Comparison of ENCODE assay signal across 24 mouse cellular contexts in genomic region chr10:11164537-11164936, GRCm38 (mm10). TPM values are rescaled to one million over a fixed set of nuclear protein-coding genes. Genes with fewer than 3 reads are reported as not detected.
DNase-seq lines count a peak whose midpoint lies in the region; ATAC-seq and TF ChIP-seq lines count a peak whose summit lies in the region.
"Had no signal": no experiment of that assay in that cellular context is flagged by ENCODE, and none has a peak within 500 bp of the region (broad histone marks: within the 10 kb centered on the region; RNA-seq: fewer than 3 reads in every experiment).

No protein-coding gene starts in this region.

- DNase-seq in kidney, adult 2 months = peak; percentile 8
- DNase-seq in midbrain, postnatal 0 days (ENCODE audit: low spot score) = no peak
- no peak for DNase-seq in layer of hippocampus, adult 11-12 months (ENCODE audit: low spot score)
- DNase-seq: adrenal gland, adult 8-10 months; adrenal gland, postnatal 14 days; adrenal gland, postnatal 36 days; B cell, adult 2 months; cerebellum, adult 11-12 months; cerebellum, adult 2 months; cerebellum, adult 9-10 months; cerebellum, postnatal 10 days; cerebellum, postnatal 25 days had no signal

- H3K9ac ChIP-seq in kidney, embryonic 16.5 days (replicated peaks; ENCODE audit: low read length) = no peak overlapping the region
- no peak overlapping the region for H3K9ac ChIP-seq in intestine, embryonic 15.5 days
- H3K9ac ChIP-seq in intestine, postnatal 0 days (ENCODE audit: low read depth, low read length) = no peak overlapping the region
- no peak overlapping the region for H3K9ac ChIP-seq in midbrain, postnatal 0 days (replicated peaks; ENCODE audit: low read length, poor library complexity, severe bottlenecking)
- H3K9ac ChIP-seq: embryonic facial prominence, embryonic 12.5 days; forebrain, embryonic 13.5 days; forebrain, embryonic 15.5 days had no signal

- no peaks in the 10 kb centered on the region for H3K4me1 ChIP-seq in kidney, adult 2 months (ENCODE audit: control insufficient read depth, insufficient read depth, low read length)
- no peaks in the 10 kb centered on the region for H3K4me1 ChIP-seq in kidney, embryonic 16.5 days (ENCODE audit: insufficient read depth, low read length)
- no peaks in the 10 kb centered on the region for H3K4me1 ChIP-seq in intestine, embryonic 15.5 days (replicated peaks)
- H3K4me1 ChIP-seq in intestine, postnatal 0 days (replicated peaks; ENCODE audit: control insufficient read depth, insufficient read depth, low read length) = no peaks in the 10 kb centered on the region
- H3K4me1 ChIP-seq in midbrain, postnatal 0 days (ENCODE audit: insufficient read depth, low read length) = no peaks in the 10 kb centered on the region
- H3K4me1 ChIP-seq: embryonic facial prominence, embryonic 10.5 days; embryonic facial prominence, embryonic 12.5 days; forebrain, embryonic 13.5 days; forebrain, embryonic 15.5 days had no signal

- no peaks in the 10 kb centered on the region for H3K27me3 ChIP-seq in kidney, adult 2 months (replicated peaks; ENCODE audit: control insufficient read depth, insufficient read depth, low read length)
- H3K27me3 ChIP-seq in kidney, embryonic 16.5 days (ENCODE audit: insufficient read depth, low read length) = no peaks in the 10 kb centered on the region
- no peaks in the 10 kb centered on the region for H3K27me3 ChIP-seq in intestine, embryonic 15.5 days (replicated peaks)
- no peaks in the 10 kb centered on the region for H3K27me3 ChIP-seq in intestine, postnatal 0 days (replicated peaks; ENCODE audit: control insufficient read depth, insufficient read depth, low read length)
- no peaks in the 10 kb centered on the region for H3K27me3 ChIP-seq in midbrain, postnatal 0 days (ENCODE audit: insufficient read depth, low read length)
- H3K27me3 ChIP-seq: CH12.LX; embryonic facial prominence, embryonic 12.5 days; forebrain, embryonic 13.5 days; forebrain, embryonic 15.5 days; Patski had no signal

- H3K4me2 ChIP-seq in kidney, embryonic 16.5 days (replicated peaks; ENCODE audit: low read depth, low read length) = no peak overlapping the region
- H3K4me2 ChIP-seq in intestine, embryonic 15.5 days (replicated peaks) = no peak overlapping the region
- no peak overlapping the region for H3K4me2 ChIP-seq in intestine, postnatal 0 days (replicated peaks; ENCODE audit: low read depth)
- no peak overlapping the region for H3K4me2 ChIP-seq in midbrain, postnatal 0 days (ENCODE audit: low read depth, low read length, poor library complexity, severe bottlenecking)
- H3K4me2 ChIP-seq: embryonic facial prominence, embryonic 12.5 days; forebrain, embryonic 13.5 days; forebrain, embryonic 15.5 days had no signal

- WGBS in kidney, adult 2 months = 78% methylated on average over 5 of the region's 5 CpGs
- 87% methylated on average over 5 of the region's 5 CpGs for WGBS in kidney, embryonic 16.5 days
- 82% methylated on average over 5 of the region's 5 CpGs for WGBS in intestine, embryonic 15.5 days
- WGBS in intestine, postnatal 0 days = 55% methylated on average over 5 of the region's 5 CpGs
- 94% methylated on average over 5 of the region's 5 CpGs for WGBS in midbrain, postnatal 0 days

- no peak for TF ChIP-seq CTCF in kidney, adult 2 months (conservative IDR thresholded peaks at IDR 0.05; ENCODE audit: insufficient read depth, insufficient read length, low read depth, low read length)
- TF ChIP-seq CTCF in intestine, postnatal 0 days (IDR thresholded peaks at IDR 0.05; ENCODE audit: low read depth) = no peak
- TF ChIP-seq CTCF in midbrain, postnatal 0 days (IDR thresholded peaks at IDR 0.05) = no peak

- no peak overlapping the region for H3K4me3 ChIP-seq in kidney, adult 2 months (ENCODE audit: insufficient read depth, low read depth, low read length)
- no peak overlapping the region for H3K4me3 ChIP-seq in kidney, embryonic 16.5 days (ENCODE audit: low read length)
- H3K4me3 ChIP-seq in intestine, embryonic 15.5 days (replicated peaks) = no peak overlapping the region
- no peak overlapping the region for H3K4me3 ChIP-seq in intestine, postnatal 0 days (ENCODE audit: low read depth, low read length)
- H3K4me3 ChIP-seq in midbrain, postnatal 0 days (ENCODE audit: low read depth, low read length) = no peak overlapping the region
- H3K4me3 ChIP-seq: embryonic facial prominence, embryonic 10.5 days; embryonic facial prominence, embryonic 12.5 days; forebrain, embryonic 13.5 days; forebrain, embryonic 15.5 days had no signal

- H3K9me3 ChIP-seq in kidney, embryonic 16.5 days (ENCODE audit: low read length) = no peaks in the 10 kb centered on the region
- H3K9me3 ChIP-seq in intestine, embryonic 15.5 days = no peaks in the 10 kb centered on the region
- H3K9me3 ChIP-seq in intestine, postnatal 0 days (ENCODE audit: control insufficient read depth) = no peaks in the 10 kb centered on the region
- H3K9me3 ChIP-seq in midbrain, postnatal 0 days (ENCODE audit: low read length) = no peaks in the 10 kb centered on the region
- H3K9me3 ChIP-seq: embryonic facial prominence, embryonic 10.5 days; embryonic facial prominence, embryonic 12.5 days; forebrain, embryonic 13.5 days; forebrain, embryonic 15.5 days; G1E had no signal

- TF ChIP-seq POLR2A in kidney, adult 2 months (IDR thresholded peaks at IDR 0.05; ENCODE audit: low read depth, low read length) = no peak

- no peak overlapping the region for H3K27ac ChIP-seq in kidney, adult 2 months (ENCODE audit: insufficient read depth, low read depth, low read length)
- no peak overlapping the region for H3K27ac ChIP-seq in kidney, embryonic 16.5 days (ENCODE audit: low read length)
- H3K27ac ChIP-seq in intestine, embryonic 15.5 days = no peak overlapping the region
- 0 out of 2 replicates have a peak overlapping the region, but pooled peaks have one; percentile 35 for H3K27ac ChIP-seq in intestine, postnatal 0 days (ENCODE audit: low read depth, low read length)
- H3K27ac ChIP-seq in midbrain, postnatal 0 days (ENCODE audit: low read depth, low read length) = no peak overlapping the region
- H3K27ac ChIP-seq: embryonic facial prominence, embryonic 10.5 days; embryonic facial prominence, embryonic 12.5 days; forebrain, embryonic 13.5 days; forebrain, embryonic 15.5 days had no signal

- peaks cover 7% of the 10 kb centered on the region; the same call in 1 of the 2 replicates for H3K36me3 ChIP-seq in kidney, adult 2 months (ENCODE audit: control insufficient read depth, insufficient read depth, low read length)
- H3K36me3 ChIP-seq in kidney, embryonic 16.5 days (ENCODE audit: insufficient read depth, low read length) = peaks cover 55% of the 10 kb centered on the region
- H3K36me3 ChIP-seq in intestine, embryonic 15.5 days = peaks cover 13% of the 10 kb centered on the region
- peaks cover 42% of the 10 kb centered on the region for H3K36me3 ChIP-seq in intestine, postnatal 0 days (ENCODE audit: control insufficient read depth, insufficient read depth)
- H3K36me3 ChIP-seq in midbrain, postnatal 0 days (ENCODE audit: insufficient read depth, low read length) = peaks cover 45% of the 10 kb centered on the region

- no peak for ATAC-seq in kidney, embryonic 16.5 days (ENCODE audit: low FRiP score, low TSS enrichment)
- peak; percentile 67 for ATAC-seq in intestine, embryonic 15.5 days
- peak; percentile 86 for ATAC-seq in intestine, postnatal 0 days
- no peak for ATAC-seq in midbrain, postnatal 0 days (ENCODE audit: low FRiP score)
- ATAC-seq: activated CD4-positive, CD25-positive, alpha-beta regulatory T cell, adult 4 months; CD4-positive, CD25-positive, alpha-beta regulatory T cell, adult 4 months; forebrain, embryonic 13.5 days; forebrain, embryonic 15.5 days; Patski had no signal

RNA-seq across cellular contexts. Expression of gene Shprh, which starts 15.3 kb away (rescaled TPM):
- polyA plus RNA-seq in kidney, adult 2 months (2012; rRNA removed) = 2.5 and 2.7 TPM in 2 replicates
- 15.1 and 17.8 TPM in 2 replicates for polyA plus RNA-seq in kidney, embryonic 16.5 days (2015; fragmentation: Nextera tagmentation; extraction: Ambion mirVana)
- 12.3 and 12.6 TPM in 2 replicates for polyA plus RNA-seq in intestine, embryonic 15.5 days (2015; fragmentation: Nextera tagmentation; extraction: Ambion mirVana)
- 4.4 and 4.9 TPM in 2 replicates for polyA plus RNA-seq in intestine, postnatal 0 days (2015; fragmentation: Nextera tagmentation; extraction: Ambion mirVana)
- 27.5 and 29.0 TPM in 2 replicates for total RNA-seq in midbrain, postnatal 0 days (2014; rRNA removed)
- 12.4 and 14.4 TPM in 2 replicates for polyA plus RNA-seq in midbrain, postnatal 0 days (2015; fragmentation: Nextera tagmentation; extraction: Ambion mirVana)

Comparison
In these comparisons a context has a peak if more than half of its experiments do, and no peak if none do; other contexts are left out.
1. ATAC-seq: peak in intestine, embryonic 15.5 days (single experiment) and intestine, postnatal 0 days (single experiment); none in kidney, embryonic 16.5 days (single experiment) and midbrain, postnatal 0 days (single experiment).